Mouse (Mus musculus): ENCODE measurements around the gene Olfr597.
"Not testable (repeated sequence)": the region's sequence is repeated elsewhere in the genome, so short reads cannot be mapped to it uniquely, and the experiment has no call there.

The Olfr597 gene

GRCm38 (mm10) chr7:103316015-103316414 is at the start of gene Olfr597:
Olfr597 (plus strand) TSS chr7:103316315.
- not testable (repeated sequence) for DNase-seq

GRCm38 (mm10) chr7:103305348-103305747 is 10.8 kb upstream of the Olfr597 start, which contains the start of gene Olfr596:
Olfr596 (plus strand) TSS chr7:103305648.
- not testable (repeated sequence) for DNase-seq

- DNase-seq: no peak
Measured at GRCm38 (mm10) chr7:103323268-103323667, 7.2 kb downstream of the Olfr597 start, which contains the start of gene Olfr598. Olfr598 (plus strand) TSS chr7:103323568.

- DNase-seq: no peak
Measured at GRCm38 (mm10) chr7:103335617-103336016, 19.5 kb downstream of the Olfr597 start, which contains the start of gene Olfr599. Olfr599 (plus strand) TSS chr7:103335917.

- DNase-seq: no peak
Measured at GRCm38 (mm10) chr7:103349569-103349968, 33.5 kb downstream of the Olfr597 start, which contains the start of gene Olfr600. Olfr600 (minus strand) TSS chr7:103349669.

GRCm38 (mm10) chr7:103362555-103362954 is 46.4 kb downstream of the Olfr597 start, which contains the start of gene Olfr601:
Olfr601 (minus strand) TSS chr7:103362655.
- DNase-seq: no peak
